Mouse (Mus musculus): Measurements from ENCODE around the gene Clcn6. TPM values are rescaled to one million over a fixed set of nuclear protein-coding genes. Genes with fewer than 3 reads are reported as not detected.

The Clcn6 gene
- polyA plus RNA-seq, 1 experiment from 2014 or later = 21.6 TPM

- no peak overlapping the region for H3K4me3 ChIP-seq
- WGBS = 95% methylated on average over 8 of the region's 8 CpGs
- H3K27ac ChIP-seq = no peak overlapping the region
- no peaks in the 10 kb centered on the region for H3K9me3 ChIP-seq (replicated peaks)
- peaks cover 8% of the 10 kb centered on the region; the same call in 1 of the 2 replicates for H3K36me3 ChIP-seq (ENCODE audit: poor library complexity, severe bottlenecking)
- no peak overlapping the region for H3K9ac ChIP-seq
- no peak for ATAC-seq
- no peaks in the 10 kb centered on the region for H3K27me3 ChIP-seq
- H3K4me2 ChIP-seq = no peak overlapping the region
- peaks cover under 1% of the 10 kb centered on the region; the same call in 1 of the 2 replicates for H3K4me1 ChIP-seq
These were observed 41.4 kb upstream of the Clcn6 start for GRCm38 (mm10) chr4:148079944-148080596.

- H3K9me3 ChIP-seq (replicated peaks) = no peaks in the 10 kb centered on the region
- H3K4me3 ChIP-seq = no peak overlapping the region
- no peak overlapping the region for H3K4me2 ChIP-seq
- ATAC-seq = no peak
- H3K36me3 ChIP-seq (ENCODE audit: poor library complexity, severe bottlenecking) = peaks cover 8% of the 10 kb centered on the region; the same call in 1 of the 2 replicates
- H3K27me3 ChIP-seq = no peaks in the 10 kb centered on the region
- H3K4me1 ChIP-seq = peaks cover 4% of the 10 kb centered on the region; the same call in 1 of the 2 replicates
- WGBS = 68% methylated on average over 6 of the region's 6 CpGs
- H3K9ac ChIP-seq = no peak overlapping the region
- H3K27ac ChIP-seq = no peak overlapping the region
These were observed 40.6 kb upstream of the Clcn6 start for GRCm38 (mm10) chr4:148079212-148079611.

- Histone ChIP-seq H3K4me2 (no peak overlapping the region), H3K27me3 (no peaks in the 10 kb centered on the region), H3K9ac (no peak overlapping the region), H3K4me3 (no peak overlapping the region), H3K27ac (no peak overlapping the region), H3K36me3 (ENCODE audit: poor library complexity, severe bottlenecking) (peaks cover 8% of the 10 kb centered on the region; the same call in 1 of the 2 replicates), H3K9me3 (replicated peaks) (no peaks in the 10 kb centered on the region), H3K4me1 (peaks cover 4% of the 10 kb centered on the region; the same call in 1 of the 2 replicates)
- WGBS = 92% methylated on average over 6 of the region's 6 CpGs
- ATAC-seq = no peak
These were observed 37.3 kb upstream of the Clcn6 start for GRCm38 (mm10) chr4:148075881-148076280.

GRCm38 (mm10) chr4:148075259-148075658, 36.6 kb upstream of the Clcn6 start:
- Histone ChIP-seq H3K4me1 (peaks cover 4% of the 10 kb centered on the region; the same call in 1 of the 2 replicates), H3K27ac (no peak overlapping the region), H3K27me3 (no peaks in the 10 kb centered on the region), H3K9me3 (replicated peaks) (no peaks in the 10 kb centered on the region), H3K4me3 (peak overlapping the region; percentile 28), H3K4me2 (peak overlapping the region; percentile 57), H3K9ac (peak overlapping the region; percentile 50; the same call in 1 of the 2 replicates), H3K36me3 (ENCODE audit: poor library complexity, severe bottlenecking) (peaks cover 3% of the 10 kb centered on the region; the same call in 1 of the 2 replicates)
- peak; percentile 43; the same call in 1 of the 2 replicates for ATAC-seq
- WGBS = 39% methylated on average over 21 of the region's 21 CpGs

- H3K9me3 ChIP-seq (replicated peaks) = no peaks in the 10 kb centered on the region
- no peaks in the 10 kb centered on the region for H3K27me3 ChIP-seq
- no peak overlapping the region for H3K27ac ChIP-seq
- ATAC-seq = peak; percentile 26; the same call in 1 of the 2 replicates
- 50% methylated on average over 17 of the region's 17 CpGs for WGBS
- peaks cover 4% of the 10 kb centered on the region; the same call in 1 of the 2 replicates for H3K4me1 ChIP-seq
- H3K4me2 ChIP-seq = peak overlapping the region; percentile 57
- H3K4me3 ChIP-seq = peak overlapping the region; percentile 28
- H3K36me3 ChIP-seq (ENCODE audit: poor library complexity, severe bottlenecking) = no peaks in the 10 kb centered on the region; the same call in 1 of the 2 replicates
- H3K9ac ChIP-seq = peak overlapping the region; percentile 50; the same call in 1 of the 2 replicates
These were observed 36.0 kb upstream of the Clcn6 start for GRCm38 (mm10) chr4:148074521-148075189.

GRCm38 (mm10) chr4:148071508-148071907, 32.9 kb upstream of the Clcn6 start:
- no peak overlapping the region for H3K4me2 ChIP-seq
- H3K9me3 ChIP-seq (replicated peaks) = no peaks in the 10 kb centered on the region
- no peak overlapping the region for H3K4me3 ChIP-seq
- H3K36me3 ChIP-seq (ENCODE audit: poor library complexity, severe bottlenecking) = no peaks in the 10 kb centered on the region
- H3K9ac ChIP-seq = no peak overlapping the region
- H3K27me3 ChIP-seq = no peaks in the 10 kb centered on the region
- WGBS = 68% methylated on average over 5 of the region's 5 CpGs
- peaks cover 4% of the 10 kb centered on the region; the same call in 1 of the 2 replicates for H3K4me1 ChIP-seq
- no peak overlapping the region for H3K27ac ChIP-seq
- ATAC-seq = no peak

- H3K27me3 ChIP-seq = no peaks in the 10 kb centered on the region
- no peak overlapping the region for H3K27ac ChIP-seq
- ATAC-seq = no peak
- H3K4me2 ChIP-seq = no peak overlapping the region
- H3K9ac ChIP-seq = no peak overlapping the region
- no peaks in the 10 kb centered on the region for H3K4me1 ChIP-seq
- no peak overlapping the region for H3K4me3 ChIP-seq
- H3K9me3 ChIP-seq (replicated peaks) = no peaks in the 10 kb centered on the region
- WGBS = 87% methylated on average over 9 of the region's 9 CpGs
- H3K36me3 ChIP-seq (ENCODE audit: poor library complexity, severe bottlenecking) = no peaks in the 10 kb centered on the region
These were observed 31.1 kb upstream of the Clcn6 start for GRCm38 (mm10) chr4:148069602-148070218.

- Histone ChIP-seq H3K27ac (no peak overlapping the region), H3K27me3 (no peaks in the 10 kb centered on the region), H3K4me2 (no peak overlapping the region), H3K36me3 (ENCODE audit: poor library complexity, severe bottlenecking) (no peaks in the 10 kb centered on the region), H3K4me3 (no peak overlapping the region), H3K4me1 (no peaks in the 10 kb centered on the region), H3K9ac (no peak overlapping the region), H3K9me3 (replicated peaks) (no peaks in the 10 kb centered on the region)
- no peak for ATAC-seq
- 86% methylated on average over 8 of the region's 8 CpGs for WGBS
These were observed 28.7 kb upstream of the Clcn6 start for GRCm38 (mm10) chr4:148067346-148067745.

- no peaks in the 10 kb centered on the region for H3K4me1 ChIP-seq
- no peak overlapping the region for H3K27ac ChIP-seq
- H3K36me3 ChIP-seq (ENCODE audit: poor library complexity, severe bottlenecking) = no peaks in the 10 kb centered on the region
- no peak overlapping the region for H3K4me3 ChIP-seq
- no peaks in the 10 kb centered on the region for H3K9me3 ChIP-seq (replicated peaks)
- H3K4me2 ChIP-seq = no peak overlapping the region
- H3K9ac ChIP-seq = no peak overlapping the region
- no peak for ATAC-seq
- no peaks in the 10 kb centered on the region for H3K27me3 ChIP-seq
- WGBS = 66% methylated on average over 9 of the region's 9 CpGs
These were observed 27.8 kb upstream of the Clcn6 start for GRCm38 (mm10) chr4:148066401-148066744.

- WGBS = 38% methylated on average over 6 of the region's 6 CpGs
- Histone ChIP-seq H3K27ac (no peak overlapping the region), H3K9me3 (replicated peaks) (no peaks in the 10 kb centered on the region), H3K4me3 (no peak overlapping the region), H3K4me1 (no peaks in the 10 kb centered on the region), H3K27me3 (no peaks in the 10 kb centered on the region), H3K36me3 (ENCODE audit: poor library complexity, severe bottlenecking) (no peaks in the 10 kb centered on the region), H3K4me2 (no peak overlapping the region), H3K9ac (no peak overlapping the region)
- ATAC-seq = no peak
These were observed 27.2 kb upstream of the Clcn6 start for GRCm38 (mm10) chr4:148065702-148066400.

- no peaks in the 10 kb centered on the region for H3K4me1 ChIP-seq
- H3K9me3 ChIP-seq (replicated peaks) = no peaks in the 10 kb centered on the region
- no peaks in the 10 kb centered on the region for H3K27me3 ChIP-seq
- no peak for ATAC-seq
- peaks cover 31% of the 10 kb centered on the region for H3K36me3 ChIP-seq (ENCODE audit: poor library complexity, severe bottlenecking)
- no peak overlapping the region for H3K9ac ChIP-seq
- no peak overlapping the region for H3K4me3 ChIP-seq
- H3K27ac ChIP-seq = no peak overlapping the region
- H3K4me2 ChIP-seq = no peak overlapping the region
- 89% methylated on average over 9 of the region's 9 CpGs for WGBS
These were observed 22.5 kb upstream of the Clcn6 start for GRCm38 (mm10) chr4:148061086-148061480.

All from forebrain, embryonic 13.5 days (tissue).